Mouse (Mus musculus): Measurements from ENCODE around the gene Tex2.
"Not testable (repeated sequence)": the region's sequence is repeated elsewhere in the genome, so short reads cannot be mapped to it uniquely, and the experiment has no call there.

The Tex2 gene

GRCm38 (mm10) chr11:106507638-106508037, 105.6 kb downstream of the Tex2 start:
- DNase-seq (ENCODE audit: low read depth, low spot score), result no peak

DNA sequence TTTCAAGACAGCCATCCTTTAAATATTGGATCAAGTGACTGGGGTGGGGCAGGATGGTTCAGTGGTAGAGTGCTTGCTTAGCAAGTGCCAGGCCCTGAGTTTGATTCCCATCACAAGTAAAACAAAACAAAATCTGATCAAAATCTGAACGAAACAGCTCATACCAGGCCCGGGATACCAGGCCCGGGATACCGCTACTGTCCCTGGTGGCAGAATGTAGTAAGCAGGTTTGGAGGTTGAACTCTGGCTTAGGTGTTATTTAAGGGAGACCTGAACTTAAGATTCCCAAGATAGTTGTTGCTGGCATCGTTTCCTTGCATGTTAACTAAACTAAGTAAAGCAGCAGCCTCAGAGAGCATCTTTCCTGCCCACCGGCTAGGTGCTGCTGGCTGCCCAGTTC, 107.0 kb downstream of the Tex2 start:
- no peak for DNase-seq (ENCODE audit: low read depth, low spot score)

DNA sequence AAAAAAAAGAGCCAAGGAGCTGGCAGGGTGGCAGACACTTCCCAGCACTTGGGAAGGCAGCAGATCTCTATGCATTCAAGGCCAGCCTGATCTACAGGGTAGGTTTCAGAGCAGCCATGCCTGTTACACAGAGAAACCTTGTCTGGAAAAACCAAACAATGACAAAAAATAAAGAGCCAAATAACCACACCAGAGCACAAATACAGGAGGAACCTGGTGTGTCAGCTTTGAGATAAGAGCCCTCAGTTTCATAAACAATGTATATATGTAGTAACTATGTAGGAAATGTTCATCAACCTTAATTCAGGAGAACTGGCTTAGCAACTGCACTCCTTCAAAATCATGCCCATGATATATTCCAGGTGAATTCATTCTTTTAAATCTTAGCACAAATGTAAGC, 109.1 kb downstream of the Tex2 start:
- no peak for DNase-seq (ENCODE audit: low read depth, low spot score)

- DNase-seq (ENCODE audit: low read depth, low spot score), result no peak
Observed at GRCm38 (mm10) chr11:106503425-106503717, 109.9 kb downstream of the Tex2 start.

DNA sequence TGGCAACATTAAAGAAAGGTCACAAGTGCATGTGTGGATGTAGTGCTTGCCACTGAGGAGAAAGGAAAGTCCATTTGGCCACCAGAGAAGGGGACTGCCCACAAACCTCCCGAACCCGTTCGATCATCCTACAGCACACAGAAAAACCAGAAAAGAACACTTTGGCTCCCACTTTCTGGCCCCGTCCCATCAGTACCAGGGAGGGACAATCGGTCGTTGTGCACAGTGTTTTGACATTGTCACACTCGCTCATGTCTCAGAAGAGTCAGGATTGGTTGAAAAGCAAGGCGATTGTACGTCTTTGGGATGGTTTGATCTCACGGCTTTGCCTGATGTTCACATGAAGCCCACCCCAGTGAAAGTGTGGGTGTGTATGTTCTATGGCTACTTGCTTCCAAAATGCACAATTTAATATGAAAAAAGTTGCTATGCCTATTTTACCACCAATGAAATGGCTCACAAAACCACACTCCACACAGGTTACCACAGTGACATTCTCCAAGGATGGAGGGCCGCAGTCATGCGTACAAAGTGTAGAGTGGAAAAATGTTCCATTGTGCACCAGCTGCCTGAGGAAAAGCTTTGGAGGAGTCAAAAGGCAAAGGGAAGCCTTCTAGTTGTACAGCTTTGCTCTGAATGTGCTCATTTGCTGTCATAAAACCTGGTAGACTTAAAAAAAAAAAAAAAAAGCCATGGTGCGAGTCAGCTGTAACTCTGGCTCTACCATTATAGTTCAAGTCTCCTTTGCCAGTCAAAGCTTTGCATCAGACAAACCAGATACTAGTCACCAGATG, 110.4 kb downstream of the Tex2 start:
- DNase-seq (ENCODE audit: low read depth, low spot score), result no peak

- no peak for DNase-seq (ENCODE audit: low read depth, low spot score)
Observed at GRCm38 (mm10) chr11:106502159-106502505, 111.1 kb downstream of the Tex2 start.

GRCm38 (mm10) chr11:106501308-106502158, 111.7 kb downstream of the Tex2 start:
- no peak for DNase-seq (ENCODE audit: low read depth, low spot score)

DNA sequence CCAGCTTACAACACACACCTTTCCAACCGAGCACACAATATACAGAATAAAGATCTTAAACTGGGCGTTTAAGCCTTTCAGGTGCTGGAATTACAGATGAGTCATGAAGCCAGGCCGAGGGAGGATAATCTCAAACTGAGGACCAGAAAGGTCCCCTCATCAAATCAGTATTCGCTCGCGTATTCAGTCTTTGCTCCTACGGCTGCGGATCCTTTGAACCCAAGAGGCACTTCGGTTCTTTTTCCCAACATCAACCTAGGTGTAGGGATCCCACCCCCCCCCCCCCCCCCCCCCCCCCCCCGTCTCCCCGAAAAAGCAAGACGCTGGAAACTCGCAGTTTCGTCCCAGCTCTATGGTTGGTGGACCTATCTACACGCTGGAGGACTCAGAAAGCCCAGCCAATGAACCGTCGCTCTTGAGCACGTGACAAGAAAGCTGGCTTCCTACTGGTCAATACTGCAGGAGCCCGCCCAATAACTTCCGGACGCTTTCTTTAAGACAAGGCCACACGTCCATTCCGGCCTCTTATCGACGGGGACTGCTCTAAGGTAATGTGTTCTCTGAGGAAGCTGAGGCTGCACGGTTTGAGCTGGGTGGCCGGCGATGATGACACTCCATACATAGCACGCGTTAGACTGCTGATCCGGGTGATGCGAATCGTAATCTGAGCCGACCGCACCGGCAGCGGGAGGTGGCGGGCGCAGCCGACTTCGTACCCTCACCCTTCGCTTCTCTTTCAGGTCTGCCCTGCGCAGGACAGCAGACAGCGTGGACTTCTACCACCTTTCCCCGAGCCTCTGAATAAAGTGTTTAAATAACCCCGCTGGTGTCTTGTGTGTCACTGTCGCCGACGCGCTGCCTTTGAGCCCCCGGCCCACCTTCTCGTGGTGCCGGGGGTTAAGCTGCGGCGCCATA, 112.6 kb downstream of the Tex2 start:
- peak; percentile 99 for DNase-seq (ENCODE audit: low read depth, low spot score)

GRCm38 (mm10) chr11:106498739-106499379, 114.4 kb downstream of the Tex2 start:
- no peak for DNase-seq (ENCODE audit: low read depth, low spot score)

GRCm38 (mm10) chr11:106497926-106498325, 115.3 kb downstream of the Tex2 start:
- no peak for DNase-seq (ENCODE audit: low read depth, low spot score)

GRCm38 (mm10) chr11:106497009-106497408, 116.2 kb downstream of the Tex2 start:
- not testable (repeated sequence) for DNase-seq (ENCODE audit: low read depth, low spot score)

- DNase-seq (ENCODE audit: low read depth, low spot score), result no peak
Observed at GRCm38 (mm10) chr11:106492984-106493669, 120.1 kb downstream of the Tex2 start.

DNA sequence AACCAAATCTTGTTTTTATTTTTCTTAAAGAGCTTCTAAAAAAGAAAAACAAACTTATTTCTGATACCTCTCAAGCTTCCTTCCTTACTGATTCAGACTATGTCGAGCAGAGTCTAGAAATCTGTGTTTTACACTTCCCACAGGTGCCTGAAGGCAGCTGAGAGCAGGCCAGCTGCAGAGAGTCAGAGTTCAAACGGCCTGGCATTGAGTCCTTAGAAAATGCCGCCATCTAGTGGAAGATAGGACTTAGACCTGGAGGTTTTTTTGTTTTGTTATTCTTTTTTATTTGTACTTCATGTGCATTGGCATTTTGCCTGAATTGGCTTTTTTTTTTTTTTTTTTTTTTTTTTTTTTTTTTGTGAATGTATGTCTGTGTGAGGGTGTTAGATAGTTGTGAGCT, 121.8 kb downstream of the Tex2 start:
- no peak for DNase-seq (ENCODE audit: low read depth, low spot score)

- DNase-seq (ENCODE audit: low read depth, low spot score), result not testable (repeated sequence)
Observed at GRCm38 (mm10) chr11:106490600-106490999, 122.6 kb downstream of the Tex2 start.

DNA sequence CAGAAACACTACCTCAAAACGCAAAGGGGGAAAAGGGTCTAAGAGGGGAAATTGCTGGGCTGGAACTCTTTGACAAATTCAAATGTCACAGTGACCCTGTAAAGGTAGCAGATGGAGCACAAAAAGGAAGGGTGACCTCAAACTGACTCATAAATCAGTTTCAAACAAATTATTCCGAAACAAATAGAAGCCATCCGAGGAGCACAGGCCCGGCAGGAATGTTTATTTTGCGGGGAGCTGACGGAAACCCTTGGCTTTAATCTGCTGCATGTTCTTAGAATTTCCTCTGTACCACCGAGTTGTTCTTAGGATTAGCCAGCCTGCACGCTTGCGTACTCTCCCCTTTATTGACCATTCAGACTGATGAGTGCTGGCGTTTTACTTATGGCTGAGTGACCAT, 123.2 kb downstream of the Tex2 start:
- DNase-seq (ENCODE audit: low read depth, low spot score), result no peak

DNA sequence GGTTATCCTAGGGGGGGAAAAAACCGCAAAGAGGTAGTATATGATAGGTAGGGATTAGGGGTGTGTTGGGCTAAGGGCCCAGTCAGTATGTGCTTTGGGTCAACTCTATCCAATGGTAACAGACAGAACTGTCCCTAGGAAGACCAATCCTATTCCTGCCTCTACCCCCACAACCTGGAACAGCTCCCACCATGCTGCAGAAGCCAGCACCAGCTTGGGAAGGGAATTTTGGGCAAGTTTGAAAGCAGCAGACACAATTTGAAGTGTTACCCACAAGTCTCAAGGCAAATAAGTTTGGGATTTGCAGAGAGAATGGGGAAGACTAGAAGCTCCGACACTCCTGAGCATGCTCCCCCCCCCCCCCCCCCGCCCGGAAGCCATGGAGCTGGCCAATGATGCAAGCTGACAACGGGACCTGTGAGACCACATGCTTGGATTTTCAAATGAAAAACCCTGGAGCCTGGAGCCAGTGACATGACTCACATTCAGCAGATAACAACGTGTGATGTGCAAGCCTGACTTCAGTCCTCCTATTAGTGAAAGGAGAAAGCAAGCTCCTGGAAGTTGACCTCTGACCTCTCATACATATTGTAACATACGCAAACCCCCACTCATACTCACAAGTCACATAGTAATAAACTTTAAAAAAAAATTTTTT, 124.1 kb downstream of the Tex2 start:
- no peak for DNase-seq (ENCODE audit: low read depth, low spot score)

DNA sequence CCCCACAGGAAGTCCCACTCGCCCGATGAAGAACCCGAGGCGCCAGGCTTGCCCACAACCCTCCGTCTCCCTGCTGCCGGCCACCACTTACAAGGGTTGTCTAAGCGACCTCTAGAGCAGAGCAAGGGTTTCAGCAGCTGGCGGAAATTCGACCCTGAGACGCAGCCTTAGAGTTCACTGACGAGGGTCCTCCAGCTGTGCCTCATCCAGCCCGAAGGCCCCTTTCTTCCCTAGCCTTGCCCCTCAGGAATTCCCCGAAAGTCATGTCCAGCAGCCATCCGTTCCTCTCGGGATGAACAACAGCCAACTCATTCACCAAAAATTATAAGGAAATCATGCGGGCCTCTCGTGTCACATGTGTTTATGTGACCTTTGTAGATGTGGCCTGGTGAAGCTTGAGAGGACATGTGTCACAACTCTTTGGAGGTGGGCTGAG, 125.1 kb downstream of the Tex2 start:
- DNase-seq (ENCODE audit: low read depth, low spot score), result no peak

GRCm38 (mm10) chr11:106487733-106488115, 125.5 kb downstream of the Tex2 start, which contains the start of gene Ern1:
Ern1 (minus strand) TSS chr11:106487852.
- peak; percentile 76 for DNase-seq (ENCODE audit: low read depth, low spot score)

DNA sequence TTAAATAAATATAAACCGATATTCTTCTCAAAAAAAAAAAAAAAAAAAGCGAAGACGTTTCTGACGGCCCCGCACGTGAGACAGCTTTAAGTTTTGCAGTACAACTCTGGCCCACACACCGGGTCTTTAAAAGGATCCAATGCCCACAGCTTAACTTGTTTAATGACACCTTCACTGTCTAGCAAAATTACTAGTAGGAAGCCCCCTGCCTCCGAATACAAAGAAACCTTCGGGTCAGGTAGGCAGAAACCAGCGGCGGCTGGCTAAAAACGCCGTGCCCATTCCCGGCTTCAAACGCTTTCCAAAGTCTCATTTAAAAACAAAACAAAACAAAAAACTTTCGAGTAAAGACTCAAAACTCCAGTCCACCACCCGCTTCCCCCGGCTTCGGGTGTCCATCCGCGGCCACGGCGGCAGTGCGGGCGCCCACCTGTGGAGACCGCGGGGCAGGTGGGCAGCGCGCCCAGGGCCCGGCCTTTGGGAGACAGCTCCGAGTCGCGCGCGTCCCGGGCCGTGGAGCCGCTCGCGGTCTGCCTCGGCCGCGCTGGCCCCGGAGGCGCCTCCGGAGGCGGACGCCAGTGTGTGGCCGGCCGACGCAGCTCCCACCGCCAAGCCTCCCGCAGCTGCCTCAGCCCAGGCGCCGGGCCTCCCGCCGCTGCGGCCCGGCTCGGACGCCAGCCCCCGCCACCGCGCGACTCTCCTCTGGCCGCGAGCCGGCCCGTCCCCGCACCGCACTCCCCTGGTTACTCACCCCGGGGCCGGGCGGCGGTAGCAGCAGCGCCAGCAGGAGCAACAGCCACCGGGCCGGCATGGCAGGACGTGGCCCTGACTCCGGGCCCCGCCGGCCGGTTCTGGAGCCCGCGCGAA, 126.1 kb downstream of the Tex2 start:
- DNase-seq (ENCODE audit: low read depth, low spot score), result no peak

Measured in brain, embryonic 18.5 days (tissue).